Mouse (Mus musculus): ENCODE results near the gene 4931428F04Rik.
"Not testable (repeated sequence)": the region's sequence is repeated elsewhere in the genome, so short reads cannot be mapped to it uniquely, and the experiment has no call there.

The 4931428F04Rik gene

DNA sequence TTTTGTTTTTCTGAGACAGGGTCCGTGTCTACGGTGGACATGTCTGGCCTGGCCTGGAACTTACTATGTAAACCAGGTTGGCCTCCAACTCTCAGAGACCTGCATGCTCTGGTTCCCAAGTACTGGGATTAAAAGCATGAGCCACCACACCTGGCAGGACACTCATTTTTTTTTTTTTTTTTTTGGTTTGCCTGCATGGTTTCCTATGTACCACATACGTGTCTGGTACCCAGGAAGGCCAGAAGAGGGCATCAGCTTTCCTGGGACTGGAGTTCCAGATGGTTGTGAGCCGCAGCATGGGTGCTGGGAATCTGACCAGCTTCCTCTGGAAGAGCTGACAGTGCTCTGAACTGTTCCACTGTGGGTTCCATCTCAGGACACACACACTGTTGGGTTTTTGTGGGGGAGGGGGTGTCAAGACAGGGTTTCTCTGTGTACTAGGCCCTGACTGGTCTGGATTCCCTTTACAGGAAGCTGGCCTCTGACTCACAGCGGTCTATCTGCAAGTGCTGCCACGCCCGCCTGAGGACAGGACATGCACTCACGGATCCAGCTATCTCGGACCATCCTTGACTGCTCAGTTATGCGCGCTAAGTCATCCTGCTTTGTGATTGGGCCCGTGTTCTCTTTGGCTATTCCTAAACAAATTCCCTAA lies 28.2 kb downstream of the 4931428F04Rik start:
- DNase-seq (ENCODE audit: low read depth, low spot score): no peak

DNA sequence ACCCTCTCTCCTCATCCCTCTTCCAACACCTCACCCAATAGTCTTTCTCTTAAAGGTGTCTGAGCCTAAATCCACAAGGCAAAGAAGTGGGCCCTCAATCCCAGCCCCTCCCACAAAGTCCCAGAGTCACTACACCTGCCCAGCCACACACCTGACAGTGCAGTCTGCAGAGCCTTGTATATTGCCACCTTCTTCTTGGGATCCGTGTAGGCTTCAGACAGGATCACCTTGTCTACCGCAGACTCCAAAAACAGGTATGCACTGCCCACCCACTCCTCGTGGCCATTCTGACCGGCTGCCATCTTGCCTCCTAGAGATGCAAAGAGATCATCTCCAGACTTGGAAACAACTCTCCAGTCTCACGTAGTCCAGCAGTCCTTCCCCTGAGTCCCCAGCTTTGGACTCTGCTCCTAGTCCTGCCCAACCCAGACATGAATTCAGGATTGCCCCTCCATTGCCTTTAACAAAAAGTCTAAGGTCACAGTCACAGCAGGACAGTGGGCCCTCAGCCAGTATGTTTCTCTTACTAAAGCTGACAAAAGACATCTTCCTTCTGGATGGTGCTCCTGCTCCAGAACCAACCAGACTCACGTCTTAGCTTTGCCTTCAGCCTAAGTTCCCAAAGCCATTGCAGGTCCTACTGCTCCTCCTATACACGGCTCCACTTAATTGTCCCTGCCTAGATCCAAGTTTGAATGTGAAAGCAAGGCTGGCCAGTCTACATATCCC lies 29.1 kb downstream of the 4931428F04Rik start:
- no peak for DNase-seq (ENCODE audit: low read depth, low spot score)

DNA sequence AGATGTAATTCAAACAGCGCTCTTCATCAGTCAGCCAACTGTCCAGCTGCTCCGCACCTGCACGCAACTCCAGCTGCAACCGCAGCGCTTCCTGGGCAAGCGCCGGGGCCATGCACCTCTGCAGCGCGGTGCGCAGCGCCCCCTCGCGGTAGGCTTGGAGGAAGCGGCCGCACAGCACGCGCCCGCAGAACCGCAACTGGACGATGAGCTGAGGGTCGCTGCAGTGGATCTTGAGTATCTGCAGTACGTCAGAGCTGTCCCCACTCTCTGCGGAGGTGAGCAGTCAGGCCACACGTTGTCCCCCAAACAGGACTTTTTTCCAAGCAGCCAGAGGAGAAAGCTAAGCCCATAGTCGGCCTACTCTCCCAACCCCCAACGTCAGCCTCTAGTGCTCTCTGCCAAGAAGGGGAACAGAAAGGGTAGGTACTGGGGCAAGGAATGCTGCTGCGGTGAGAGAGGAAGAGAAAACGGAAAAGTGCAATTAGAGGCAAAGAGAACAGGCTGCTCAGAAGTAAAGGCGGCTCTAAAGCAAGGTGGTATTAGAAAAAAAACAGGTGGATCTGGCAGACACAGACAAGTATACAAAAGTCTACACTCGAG lies 29.8 kb downstream of the 4931428F04Rik start:
- no peak for DNase-seq (ENCODE audit: low read depth, low spot score)

DNA sequence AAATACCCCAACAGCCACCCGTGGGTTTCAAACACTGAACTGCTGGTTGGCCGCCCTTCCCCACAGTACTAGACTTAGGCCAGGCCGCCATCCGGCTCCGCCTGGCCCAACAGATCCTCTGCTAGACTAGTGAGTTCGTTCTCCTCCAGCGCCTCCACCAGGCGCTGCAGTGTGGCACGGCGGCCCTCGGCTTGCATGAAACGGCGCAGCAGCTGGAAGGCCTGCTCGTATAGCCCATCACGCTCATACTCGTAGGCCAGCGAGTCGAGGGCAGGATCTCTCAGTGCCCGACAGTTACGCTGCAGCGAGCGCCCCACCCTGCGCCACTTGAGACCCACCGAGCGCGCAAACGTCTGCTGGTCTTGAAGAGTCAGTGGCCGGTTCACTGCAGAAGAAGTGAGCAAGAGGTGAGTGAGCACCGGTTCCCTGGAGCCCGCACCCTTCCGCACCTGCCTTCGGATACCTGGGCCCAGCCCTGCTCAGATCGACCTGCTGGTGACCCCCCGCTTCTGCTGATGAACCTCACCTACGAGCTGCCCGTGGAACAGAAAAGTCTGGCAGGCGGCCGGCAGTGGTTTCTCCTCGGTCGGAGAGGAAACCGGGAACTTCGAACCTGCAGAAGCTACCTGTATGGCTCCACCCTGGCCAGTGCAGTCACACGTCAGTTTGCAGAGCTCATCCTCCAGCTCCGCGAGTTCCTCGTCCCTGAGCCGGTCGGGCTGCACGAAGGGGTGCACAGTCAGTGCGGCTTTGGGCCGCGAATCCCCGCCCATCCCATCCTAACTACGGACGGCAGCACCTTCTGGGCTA lies 30.5 kb downstream of the 4931428F04Rik start:
- DNase-seq (ENCODE audit: low read depth, low spot score): no peak

DNA sequence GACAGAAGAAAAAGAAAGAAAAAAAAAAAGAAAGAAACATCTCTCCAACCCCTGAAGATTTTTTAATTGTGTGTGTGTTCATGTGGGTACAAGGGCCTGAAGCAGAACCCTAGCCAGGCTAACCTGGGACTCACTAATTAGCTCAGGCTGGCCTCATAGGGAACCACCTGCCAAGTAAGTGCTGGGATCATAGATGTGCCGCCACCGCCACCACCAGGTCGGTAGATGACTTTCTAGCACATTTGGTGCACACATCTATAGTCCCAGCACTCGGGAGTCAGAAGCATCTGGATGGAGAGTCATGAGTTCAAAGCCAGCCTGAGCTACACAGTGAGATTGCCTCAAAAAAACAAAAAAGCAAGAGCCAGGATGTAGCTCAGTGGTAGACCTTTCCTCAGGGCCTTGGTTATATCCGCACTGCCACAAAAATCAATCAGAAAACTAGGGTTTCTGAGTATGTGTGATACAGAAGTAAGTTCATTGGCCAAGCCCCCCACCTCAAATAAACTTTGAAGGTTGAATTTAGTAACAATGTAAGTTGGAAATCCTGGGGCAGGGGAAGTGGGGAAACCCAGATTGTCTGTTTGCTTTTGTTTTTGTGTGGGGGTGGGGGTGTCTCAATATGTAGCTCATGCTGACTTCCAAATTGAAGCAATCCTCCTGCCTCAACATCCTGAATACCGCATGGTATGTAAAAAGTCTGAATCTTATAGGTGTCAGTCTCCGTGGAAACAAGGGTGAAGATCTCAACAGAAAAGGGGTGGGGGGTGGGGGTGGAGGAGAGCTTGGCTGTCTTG lies 32.1 kb downstream of the 4931428F04Rik start:
- DNase-seq (ENCODE audit: low read depth, low spot score): no peak

DNA sequence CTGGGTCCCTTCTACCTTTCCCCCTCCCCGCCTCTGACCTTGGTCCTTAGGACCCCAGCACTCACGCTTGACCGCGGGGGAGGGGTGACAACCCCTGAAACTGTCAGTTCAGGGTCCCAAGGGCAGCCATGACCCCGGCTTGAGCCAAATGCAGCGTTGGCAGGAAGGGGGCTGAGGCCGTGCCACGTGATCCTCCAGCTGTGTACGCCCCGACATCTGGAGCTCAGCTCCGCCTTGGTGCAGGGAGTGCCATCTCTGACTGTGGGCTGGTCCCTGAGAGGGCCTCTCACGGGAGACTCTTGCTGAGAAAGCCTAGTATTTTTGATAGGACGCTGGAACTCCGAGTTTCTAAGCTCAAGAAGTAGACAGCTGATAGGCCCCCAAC lies 34.7 kb downstream of the 4931428F04Rik start, which contains the start of gene B3gnt9:
TSS of gene B3gnt9 (minus strand) at position 188 of the 385 bp plus-strand sequence.
- no peak for DNase-seq (ENCODE audit: low read depth, low spot score)

DNA sequence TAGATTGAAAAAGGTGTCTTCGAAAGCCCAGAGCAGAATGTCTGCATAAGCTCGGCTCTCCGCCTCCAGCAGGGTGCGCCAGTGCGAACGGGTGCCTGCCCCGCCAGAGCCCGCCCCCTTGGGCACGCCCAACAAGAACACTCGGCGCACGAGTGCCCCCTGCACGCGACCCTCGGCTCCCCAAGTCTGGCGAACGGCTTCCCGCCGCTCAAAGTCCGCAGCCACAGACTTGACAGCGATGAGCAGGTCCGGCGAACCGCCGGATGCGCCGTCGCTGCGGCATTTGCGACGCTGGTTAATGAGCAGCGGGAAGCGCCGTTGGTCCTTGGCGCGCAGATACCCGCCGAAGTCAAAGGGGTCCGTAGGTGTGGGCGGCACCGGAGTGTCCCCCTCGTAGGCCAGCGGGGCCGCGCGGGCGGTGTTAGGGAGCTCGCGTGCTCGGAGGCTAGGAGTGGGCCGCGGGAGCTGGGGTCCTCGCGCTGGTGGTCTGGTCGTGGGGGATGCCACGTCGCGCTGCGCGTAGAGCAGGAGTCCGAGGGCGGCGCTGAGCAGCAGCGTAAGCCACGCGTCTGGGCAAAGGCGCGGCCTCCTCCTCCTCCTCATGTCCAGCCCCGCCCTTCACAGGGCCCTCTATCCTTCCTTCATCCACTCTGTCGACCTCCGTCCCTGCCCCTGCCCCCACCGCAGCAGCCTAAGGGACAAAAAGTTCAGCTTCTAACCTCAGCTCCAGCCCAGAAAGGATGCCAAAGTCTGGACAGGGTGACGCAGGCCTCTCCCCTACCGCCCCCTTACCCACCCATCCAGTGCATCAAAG lies 35.3 kb downstream of the 4931428F04Rik start:
- peak; percentile 68 for DNase-seq (ENCODE audit: low read depth, low spot score)

DNA sequence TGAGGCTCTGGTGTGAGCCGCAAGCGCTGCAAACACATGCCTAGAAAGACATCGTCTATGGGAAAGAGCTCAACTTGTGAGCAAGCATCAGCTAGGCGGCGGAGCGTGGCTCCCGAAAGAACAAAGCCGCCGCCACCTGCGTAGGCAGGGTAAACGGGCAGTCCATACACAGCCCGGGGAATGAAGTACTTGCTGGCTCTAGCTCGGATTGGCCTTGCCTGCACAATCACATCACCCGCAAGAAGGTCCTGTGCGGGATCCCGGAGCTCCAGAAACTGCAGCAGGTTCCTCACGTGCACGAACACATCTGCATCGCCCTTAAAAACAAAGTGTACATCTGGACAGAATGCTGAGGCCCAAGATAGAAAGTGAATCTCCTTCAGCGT lies 35.9 kb downstream of the 4931428F04Rik start:
- no peak for DNase-seq (ENCODE audit: low read depth, low spot score)

DNA sequence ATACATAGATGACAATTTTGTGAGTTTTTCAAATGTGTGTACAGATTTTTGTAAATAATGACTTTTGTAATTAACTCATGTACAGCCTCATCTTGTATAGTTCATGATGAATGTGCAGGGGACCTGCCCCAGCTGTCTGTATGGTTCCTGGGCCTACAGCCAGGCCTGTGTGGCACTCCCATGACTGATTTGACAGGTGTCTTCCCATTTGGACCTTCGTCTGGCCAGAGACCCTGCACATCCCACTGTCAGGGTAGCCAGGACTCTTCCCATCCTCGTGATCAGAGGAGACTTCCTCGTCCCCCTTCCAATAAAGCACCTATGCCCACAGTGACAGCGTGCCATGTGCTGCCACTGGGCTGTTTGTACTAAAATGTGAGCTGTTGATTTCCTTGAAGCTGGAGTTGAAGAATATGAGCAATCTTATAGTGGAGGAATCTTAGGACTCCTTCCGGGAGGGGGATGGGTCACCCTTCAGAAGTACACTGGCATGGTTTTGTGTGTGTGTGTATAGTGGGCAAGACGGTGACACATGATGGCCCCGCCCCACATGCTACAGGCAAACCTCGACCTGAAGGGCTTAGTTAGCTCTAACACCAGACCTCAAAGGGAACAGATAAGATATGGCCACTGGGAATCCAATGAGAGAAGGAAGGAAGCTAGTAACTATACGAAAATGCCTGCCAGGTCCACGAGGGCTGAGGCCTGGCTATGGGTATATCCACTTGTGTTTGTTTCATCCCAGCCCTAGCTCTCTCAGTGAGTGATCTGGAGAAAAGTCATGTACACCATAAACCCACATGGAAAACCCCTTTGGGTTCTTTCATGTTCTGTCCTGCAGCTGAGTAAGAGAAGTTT lies 36.8 kb downstream of the 4931428F04Rik start:
- no peak for DNase-seq (ENCODE audit: low read depth, low spot score)

DNA sequence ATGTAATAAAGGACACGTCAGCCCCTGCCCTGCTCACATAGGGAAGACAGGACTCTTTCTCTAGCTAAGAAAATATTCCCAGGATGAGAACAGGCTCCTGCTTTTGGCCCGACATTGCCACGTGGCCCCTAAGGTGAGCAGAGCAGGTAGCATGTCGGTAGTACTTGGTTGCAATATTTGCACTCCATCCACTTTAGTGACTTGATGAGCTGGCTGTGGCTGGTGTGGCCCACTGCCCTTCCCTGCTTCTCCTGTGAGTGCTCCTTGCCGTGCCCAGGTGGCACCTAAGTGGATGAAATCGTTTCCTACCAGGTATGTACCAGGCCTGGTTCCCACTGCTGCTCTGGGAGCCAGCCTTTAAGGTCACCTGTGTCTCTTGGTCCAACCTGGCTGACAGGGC lies 37.7 kb downstream of the 4931428F04Rik start:
- DNase-seq (ENCODE audit: low read depth, low spot score): no peak

DNA sequence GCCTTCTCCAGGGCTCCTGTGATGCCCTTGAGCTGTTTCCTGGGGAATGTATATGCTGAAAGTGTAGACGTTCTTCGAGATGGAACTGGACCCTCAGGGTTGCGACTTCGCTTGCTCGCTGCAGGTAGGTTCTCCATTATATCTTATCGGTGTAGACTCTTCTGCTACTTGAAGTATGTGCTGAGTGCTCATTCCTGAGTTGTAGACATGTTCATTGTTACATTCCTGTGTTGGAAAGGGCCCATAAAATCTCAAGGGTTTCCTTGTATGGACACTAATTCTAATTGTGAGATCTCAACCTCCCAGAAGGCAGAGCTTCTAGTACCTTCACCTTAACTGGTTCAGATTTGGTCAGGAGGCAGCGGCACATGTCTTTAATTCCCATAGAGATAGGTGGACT lies 48.6 kb downstream of the 4931428F04Rik start:
- DNase-seq (ENCODE audit: low read depth, low spot score): no peak

DNA sequence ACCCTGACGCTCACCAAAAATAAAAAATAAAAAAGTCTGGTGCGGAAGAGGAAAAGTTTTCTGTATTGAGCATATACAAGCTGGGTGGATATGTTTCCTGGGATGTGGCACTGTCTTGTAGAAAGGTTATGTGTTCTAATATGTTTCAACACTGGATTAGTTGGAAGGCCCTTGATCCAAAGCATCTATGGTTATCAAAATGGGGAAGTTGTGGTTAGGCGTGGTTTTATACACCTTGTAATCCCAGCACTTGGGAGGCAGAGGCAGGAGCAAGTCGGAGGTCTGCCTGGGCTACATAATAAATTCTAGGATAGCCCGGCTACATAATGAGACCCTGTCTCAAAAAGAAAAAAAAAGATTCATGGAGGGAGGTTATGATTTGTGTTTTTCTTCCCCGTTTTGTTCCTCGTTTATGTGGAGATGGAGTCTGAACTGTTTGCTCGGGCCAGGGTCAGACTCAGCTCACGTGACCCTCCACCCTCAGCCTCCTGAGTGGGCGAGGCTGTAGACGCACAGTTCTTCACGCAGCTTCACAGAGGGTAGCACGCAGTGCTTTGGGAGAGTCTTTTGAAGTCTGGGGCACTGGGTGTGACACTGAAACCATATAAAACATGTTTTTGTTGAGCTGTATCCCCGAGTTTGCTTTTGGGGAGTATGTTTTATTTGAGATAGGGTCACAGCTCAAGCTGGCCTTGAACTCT lies 52.1 kb downstream of the 4931428F04Rik start:
- no peak for DNase-seq (ENCODE audit: low read depth, low spot score)

DNA sequence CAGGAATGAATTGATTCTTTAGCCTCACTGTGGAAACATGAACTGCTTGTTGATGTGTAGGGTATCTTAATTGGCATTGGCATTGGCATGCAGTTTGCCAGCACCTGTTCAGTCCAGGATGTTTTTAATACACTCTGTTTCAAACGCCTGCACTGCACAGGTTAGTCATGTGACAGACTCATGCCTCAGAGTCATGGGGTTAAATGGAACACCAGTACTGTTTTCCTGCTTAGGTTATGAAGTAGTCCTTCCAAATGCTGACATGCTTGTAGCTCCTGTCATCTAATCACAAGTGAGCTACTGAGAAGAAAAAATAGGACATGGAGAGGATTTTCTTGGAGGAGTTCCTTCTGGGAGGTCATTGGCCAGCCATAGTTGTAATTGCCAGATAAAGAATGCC lies 54.5 kb downstream of the 4931428F04Rik start:
- no peak for DNase-seq (ENCODE audit: low read depth, low spot score)

DNA sequence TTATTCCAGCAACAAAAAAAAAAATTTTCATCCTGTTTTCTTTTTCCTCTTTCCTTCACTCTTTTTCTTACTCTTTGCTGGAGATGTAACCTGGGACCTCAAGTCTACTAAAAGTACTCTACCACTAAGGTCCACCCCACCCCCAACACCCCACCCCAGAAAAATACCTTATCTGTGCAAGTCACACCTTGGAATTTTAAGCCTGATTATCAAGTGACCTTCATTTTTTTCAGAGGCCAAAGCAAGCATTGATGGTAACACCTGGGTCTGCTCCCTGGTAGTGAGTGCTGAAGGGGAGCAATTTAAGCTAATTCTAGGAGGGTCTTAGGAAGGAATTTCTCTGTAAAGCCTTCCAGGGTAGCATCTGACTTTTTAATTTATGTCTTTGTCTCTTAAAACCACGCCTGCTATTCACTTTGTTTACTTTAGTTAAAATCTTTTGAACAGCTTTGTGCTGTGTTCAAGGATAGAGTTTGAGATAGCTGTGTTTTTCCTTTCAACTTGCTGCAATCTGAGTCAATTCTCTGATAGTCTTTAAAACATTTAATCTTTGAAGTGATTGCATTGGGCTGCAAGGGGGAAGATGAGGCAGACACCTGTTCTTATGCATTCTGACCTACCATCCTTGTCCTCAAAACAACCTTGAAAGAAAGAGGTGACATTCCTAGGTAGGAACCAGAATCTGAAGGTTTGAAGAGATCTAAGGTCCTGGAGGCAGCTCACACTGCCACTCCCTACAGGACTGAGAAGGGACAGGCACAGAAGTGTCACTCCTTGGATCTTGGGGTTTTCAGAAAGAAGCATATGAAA lies 56.3 kb downstream of the 4931428F04Rik start:
- DNase-seq (ENCODE audit: low read depth, low spot score): no peak

DNA sequence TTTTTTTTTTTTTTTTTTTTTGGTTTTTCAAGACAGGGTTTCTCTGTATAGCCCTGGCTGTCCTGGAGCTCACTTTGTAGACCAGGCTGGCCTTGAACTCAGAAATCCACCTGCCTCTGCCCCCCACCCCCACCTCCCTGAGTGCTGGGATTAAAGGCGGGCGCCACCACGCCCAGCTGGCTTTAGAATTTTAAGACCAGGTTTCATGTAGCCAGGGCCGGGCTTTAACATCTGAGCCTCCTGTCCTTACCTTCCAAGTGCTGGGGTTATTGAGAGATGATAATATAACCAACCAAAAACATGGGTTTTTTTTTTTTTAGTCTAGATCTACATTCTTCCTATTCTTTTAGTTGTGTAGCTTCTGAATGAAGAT lies 57.4 kb downstream of the 4931428F04Rik start:
- DNase-seq (ENCODE audit: low read depth, low spot score): not testable (repeated sequence)

DNA sequence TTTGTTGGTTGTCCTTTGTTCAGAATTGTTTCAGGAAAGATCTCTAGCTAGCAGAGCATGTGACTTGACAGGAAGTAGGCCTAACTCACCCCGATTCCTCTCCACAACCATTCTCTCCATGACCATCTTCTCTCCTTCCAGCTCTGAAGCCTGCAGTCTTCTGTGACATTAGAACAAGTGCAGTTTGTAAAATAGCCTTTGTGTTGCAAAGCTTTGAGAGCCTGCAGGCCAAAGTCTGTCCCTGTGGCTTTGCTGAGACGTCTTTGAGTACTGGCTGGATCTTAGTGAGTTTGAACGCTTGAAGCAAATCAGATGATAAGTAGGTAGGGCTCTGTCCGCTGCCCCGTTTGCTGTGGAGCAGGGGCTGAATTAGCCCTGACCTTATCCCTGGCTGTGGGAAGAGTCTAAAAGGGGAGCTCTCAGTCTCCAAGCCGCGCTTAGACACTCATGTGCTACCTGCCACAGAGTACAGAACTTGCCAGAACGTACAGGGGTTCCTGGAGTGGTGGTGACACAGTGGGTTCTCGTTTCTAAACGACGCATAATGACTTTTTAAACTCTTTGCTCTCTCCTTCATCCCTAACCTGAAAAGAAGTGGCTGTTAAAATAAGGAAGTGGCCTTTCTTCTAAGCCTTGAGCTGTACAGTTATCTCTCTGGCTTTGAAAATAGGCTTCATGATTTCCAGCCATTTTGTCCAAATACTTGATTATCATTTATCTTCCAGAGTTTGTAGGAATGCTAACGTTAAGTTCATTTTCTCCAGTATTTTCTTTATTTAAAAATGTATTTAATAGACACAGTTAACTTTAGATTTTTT lies 58.0 kb downstream of the 4931428F04Rik start:
- no peak for DNase-seq (ENCODE audit: low read depth, low spot score)

All from brain, embryonic 18.5 days (tissue).